Mouse (Mus musculus): ENCODE results near the gene Rmnd1.

DNA sequence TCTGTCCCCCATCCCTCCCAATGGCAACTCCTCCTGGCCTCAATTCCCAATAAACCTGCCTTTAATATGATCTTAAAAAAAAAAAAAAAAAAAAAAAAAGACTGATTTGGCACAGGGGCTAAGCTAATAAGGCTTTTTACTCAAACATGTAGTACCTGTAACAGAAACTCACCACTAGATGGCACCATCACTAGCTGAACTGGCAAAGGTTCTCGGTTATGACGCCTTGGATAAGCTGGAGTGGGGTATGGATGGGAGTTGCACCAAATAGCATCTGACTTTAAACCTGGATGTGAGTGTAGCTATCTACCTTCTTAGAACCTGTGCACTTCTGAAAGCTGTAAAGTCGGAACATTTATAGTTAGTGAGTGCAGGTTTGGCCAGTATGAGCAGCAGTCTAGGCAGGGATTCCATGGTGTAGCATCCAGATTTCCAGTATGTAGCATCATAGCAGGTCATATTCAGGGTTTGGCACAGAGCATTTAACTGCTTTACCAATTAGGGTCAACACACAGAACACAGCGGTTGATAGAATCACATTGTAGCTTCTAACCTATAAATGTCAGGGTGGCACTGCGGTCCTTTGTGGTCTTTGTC, 27.2 kb downstream of the Rmnd1 start:
- no peak for TF ChIP-seq GATA1 (IDR thresholded peaks at IDR 0.05; ENCODE audit: borderline replicate concordance, low read length)
- TF ChIP-seq CTCF (IDR thresholded peaks at IDR 0.05; ENCODE audit: low read depth, low read length): no peak
- TF ChIP-seq POLR2AphosphoS5 (IDR thresholded peaks at IDR 0.05; ENCODE audit: insufficient replicate concordance, low read depth, low read length): no peak
- no peak for TF ChIP-seq TAL1 (conservative IDR thresholded peaks at IDR 0.05; ENCODE audit: low read depth, low read length)
- TF ChIP-seq GATA2 (IDR thresholded peaks at IDR 0.05; ENCODE audit: borderline replicate concordance, low read depth, low read length): no peak

Measured in G1E (cell line).